Mouse (Mus musculus) E14TG2a.4 (cell line): ENCODE data around the gene Rhebl1.

Source experiments
- CTCF ChIP-seq: conservative IDR thresholded peaks from 2 replicates; pipeline ENCODE4 v1.5.1; 2014; ENCODE audit warnings: low read length
- NANOG ChIP-seq: IDR thresholded peaks from 2 replicates; pipeline ENCODE4 v1.6.1; 2014; ENCODE audit warnings: borderline replicate concordance, low read length, mixed read lengths

DNA sequence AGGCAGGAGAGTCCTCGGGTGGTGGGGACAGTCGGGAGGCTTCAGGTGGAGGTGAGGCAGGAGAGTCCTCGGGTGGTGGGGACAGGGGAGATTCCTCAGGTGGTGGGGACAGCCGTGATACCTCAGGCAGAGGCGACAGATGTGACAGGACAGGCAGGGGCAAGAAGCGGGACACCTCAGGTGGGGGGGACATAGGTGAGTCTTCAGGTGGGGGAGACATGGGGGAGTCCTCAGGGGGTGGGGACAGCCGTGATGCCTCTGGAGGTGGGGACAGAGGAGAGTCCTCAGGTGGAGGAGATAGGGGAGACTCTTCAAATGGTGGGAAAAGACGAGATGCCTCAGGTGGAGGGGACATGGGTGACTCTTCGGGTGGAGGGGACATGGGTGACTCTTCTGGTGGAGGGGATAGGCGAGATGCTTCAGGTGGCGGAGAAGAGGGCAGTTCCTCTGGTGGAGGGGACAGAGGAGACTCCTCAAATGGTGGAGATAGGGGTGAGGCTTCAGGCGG, 30.8 kb downstream of the Rhebl1 start:
- TF ChIP-seq CTCF: no peak
- no peak for TF ChIP-seq NANOG
